Mouse (Mus musculus): ENCODE measurements around the gene Scrn1. TPM values are rescaled to one million over a fixed set of nuclear protein-coding genes. Genes with fewer than 3 reads are reported as not detected.
A peak's percentile ranks its signal among the peaks of the same experiment; 100 is the strongest.

Scrn1 gene
- total RNA-seq, 2 experiments from 2014 or later, result 18.1 to 27.5 TPM

DNA sequence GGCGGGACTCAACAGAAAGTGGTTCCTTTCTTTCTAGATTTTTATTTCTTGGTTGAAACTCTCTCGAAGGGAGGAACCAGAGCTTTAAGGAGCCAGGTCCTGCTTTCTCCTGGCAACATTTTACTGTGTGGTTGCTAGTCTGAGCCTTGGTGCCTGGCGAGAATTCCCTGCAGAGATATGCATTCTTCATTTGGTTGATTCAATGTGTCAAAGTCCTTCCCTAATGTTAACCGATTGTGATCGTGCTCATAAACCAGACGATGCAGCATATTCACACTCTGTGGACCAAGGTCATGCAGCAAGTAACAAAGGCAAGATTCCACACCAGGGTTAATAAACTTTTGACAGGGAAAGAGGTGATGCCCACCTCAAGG lies 244 bp upstream of the Scrn1 start:
- DNase-seq, result no peak

DNA sequence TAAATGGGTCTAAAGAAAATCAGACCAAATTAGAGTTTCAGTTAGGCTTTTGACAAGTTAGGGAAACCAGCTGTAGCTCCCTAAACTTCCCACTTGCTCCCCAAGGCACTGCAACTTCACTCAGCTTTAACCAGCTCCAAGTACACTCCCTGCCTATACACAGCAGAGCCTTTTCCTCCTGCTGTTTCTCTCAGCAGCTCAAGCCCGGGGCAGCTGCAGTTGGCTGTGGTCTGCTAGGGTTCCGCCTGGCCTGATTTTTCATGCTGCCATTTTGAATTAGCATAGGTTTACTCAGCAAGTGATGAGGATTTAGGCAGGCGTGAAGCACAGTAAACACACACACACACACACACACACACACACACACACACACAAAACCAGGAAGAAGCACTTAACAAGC lies 1.3 kb downstream of the Scrn1 start:
- no peak for DNase-seq

DNA sequence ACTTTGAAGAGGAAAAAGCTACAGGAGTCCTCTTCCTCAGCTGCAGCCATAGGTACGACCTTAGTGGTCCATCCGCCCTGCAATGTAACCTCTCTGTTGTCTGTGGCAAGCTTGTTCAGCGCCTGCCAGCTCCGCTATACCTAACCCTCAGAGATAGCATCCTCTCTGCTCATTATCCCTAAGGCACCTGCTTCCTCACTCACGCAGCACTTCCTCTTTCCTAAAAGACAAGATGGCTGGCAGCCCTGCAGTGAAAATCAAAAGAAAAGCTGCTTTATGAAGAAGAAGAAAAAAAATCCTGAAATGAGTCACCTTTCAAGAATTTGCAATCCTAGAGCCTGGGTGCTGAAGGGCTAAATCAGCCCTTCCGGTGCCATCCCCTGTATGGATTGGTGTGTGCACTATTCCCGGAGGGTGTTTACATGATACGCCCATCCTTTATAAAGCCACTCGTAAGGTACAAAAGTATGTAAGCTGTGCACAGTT lies 1.7 kb downstream of the Scrn1 start:
- no peak for DNase-seq

DNA sequence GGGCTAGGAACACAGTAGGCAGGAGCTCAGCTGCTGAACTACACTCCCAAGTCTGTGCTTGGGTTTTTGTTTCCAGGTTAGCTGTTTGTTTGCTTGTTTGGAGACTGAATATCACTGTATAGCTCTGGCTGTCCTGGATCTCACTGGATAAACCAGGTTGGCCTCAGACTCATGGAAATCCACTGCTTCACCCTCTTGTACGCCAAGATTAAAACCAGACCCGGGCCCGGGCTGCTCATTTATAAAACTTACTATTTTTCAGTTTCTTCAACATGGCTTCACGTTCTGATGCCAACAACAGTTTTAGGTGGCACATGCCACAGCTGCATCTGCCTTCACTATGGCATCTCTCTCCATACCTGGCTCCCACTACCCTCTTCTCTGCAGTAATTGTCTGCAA lies 2.7 kb downstream of the Scrn1 start:
- DNase-seq, result no peak

- no peak for DNase-seq
Measured at GRCm38 (mm10) chr6:54562018-54562809, 4.1 kb downstream of the Scrn1 start.

DNA sequence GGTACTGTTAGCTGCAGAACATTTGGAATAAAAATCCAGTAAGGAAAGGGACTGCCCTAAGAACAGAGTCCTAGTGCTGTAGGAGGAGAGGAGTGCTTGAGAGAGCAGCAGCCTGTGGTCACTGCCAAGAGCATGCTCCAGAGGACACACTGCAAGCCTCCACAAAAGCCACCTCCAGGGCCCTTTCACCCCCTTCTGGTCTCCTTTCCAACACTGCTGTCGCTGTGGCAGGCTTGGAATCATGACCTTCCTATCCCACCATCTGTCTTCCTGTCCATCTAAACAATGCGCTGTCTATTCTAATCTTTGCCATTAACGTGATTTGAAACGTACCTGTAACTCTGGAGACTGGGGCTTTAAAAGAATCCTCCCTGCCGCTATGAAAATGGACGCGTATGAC lies 7.8 kb downstream of the Scrn1 start:
- DNase-seq, result no peak

- DNase-seq, result no peak
Measured at GRCm38 (mm10) chr6:54557671-54558070, 8.6 kb downstream of the Scrn1 start.

GRCm38 (mm10) chr6:54555816-54556215 lies 10.5 kb downstream of the Scrn1 start:
- no peak for DNase-seq

GRCm38 (mm10) chr6:54554341-54555110 lies 11.8 kb downstream of the Scrn1 start:
- DNase-seq, result no peak

- DNase-seq, result no peak
Measured at GRCm38 (mm10) chr6:54553632-54554031, 12.7 kb downstream of the Scrn1 start.

GRCm38 (mm10) chr6:54552721-54553413 lies 13.4 kb downstream of the Scrn1 start:
- no peak for DNase-seq

DNA sequence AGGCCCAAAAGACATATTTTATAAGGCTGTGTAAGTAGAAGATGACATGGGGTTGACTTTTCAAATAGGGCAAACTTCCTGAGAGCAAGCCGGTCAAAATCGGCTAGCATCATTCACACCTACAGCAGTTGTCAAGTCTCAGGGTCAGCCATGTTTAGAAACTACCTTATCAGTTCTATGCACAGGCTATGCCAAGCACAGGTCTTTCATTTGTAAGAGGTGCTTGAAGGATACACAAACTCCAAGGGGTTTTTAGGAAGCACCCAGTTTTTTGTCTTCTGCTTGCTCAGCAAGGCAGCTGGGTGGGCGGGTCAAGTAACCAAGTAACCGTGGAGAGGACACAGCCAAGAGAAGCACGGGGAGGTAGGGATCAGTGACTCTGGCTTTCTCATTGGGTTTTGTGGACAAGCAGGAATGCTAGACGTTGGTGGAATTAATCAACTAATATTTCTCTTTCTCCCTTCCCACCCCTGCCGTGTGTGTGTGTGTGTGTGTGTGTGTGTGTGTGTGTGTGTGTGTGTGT lies 15.4 kb downstream of the Scrn1 start:
- no peak for DNase-seq

DNA sequence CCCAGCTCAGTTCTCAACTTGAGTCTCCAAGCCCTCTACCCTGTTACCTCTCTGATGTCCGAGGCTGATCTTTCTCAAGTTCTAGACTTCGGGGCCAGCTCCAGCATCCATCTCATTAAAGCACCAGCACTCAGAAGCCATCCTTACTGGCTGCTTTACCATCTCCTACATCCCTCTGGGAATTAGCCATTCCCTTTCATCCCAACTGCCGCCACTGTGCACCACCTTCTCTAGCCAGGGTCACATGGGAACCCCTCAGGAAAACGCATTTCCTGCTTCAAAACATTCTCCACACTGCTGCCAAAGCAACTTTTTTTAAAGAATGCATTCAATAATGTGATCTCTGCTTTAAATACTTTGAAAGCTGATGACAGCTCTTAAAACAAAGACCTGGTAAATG lies 17.0 kb downstream of the Scrn1 start:
- no peak for DNase-seq

DNA sequence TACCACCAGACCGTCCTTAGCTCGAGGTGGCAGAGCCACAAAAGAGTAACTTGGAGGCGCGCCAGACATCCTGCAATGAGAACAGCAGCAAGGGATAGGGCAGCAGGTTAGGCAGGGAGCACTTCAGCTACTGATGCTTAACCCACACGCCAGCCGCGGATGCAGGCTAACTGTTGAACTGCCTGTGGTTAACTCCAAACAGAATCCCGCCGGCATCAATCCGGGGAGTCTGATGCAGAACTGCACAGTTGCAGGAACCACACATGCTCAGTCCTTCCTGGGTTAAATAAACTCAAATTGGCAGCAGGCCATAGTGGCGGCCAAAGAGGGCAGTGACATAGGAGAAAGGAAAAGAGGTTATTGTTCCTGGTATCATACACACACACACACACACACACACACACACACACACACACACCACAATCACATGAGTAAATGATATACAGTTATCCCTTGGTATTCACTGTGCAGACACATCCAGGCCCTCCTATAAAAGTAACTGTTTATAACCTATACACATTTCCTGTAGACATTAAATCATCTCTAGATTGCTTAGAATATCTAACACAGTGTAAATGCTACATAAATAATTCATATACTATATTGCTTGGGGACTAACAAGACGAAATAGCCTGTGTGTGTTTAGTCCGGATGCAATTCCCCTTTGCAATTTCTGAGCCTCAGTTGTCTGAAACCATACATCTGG lies 17.8 kb downstream of the Scrn1 start:
- peak; percentile 45 for DNase-seq

- no peak for DNase-seq
Measured at GRCm38 (mm10) chr6:54543646-54544045, 22.6 kb downstream of the Scrn1 start.

- no peak for DNase-seq
Measured at GRCm38 (mm10) chr6:54542836-54543235, 23.5 kb downstream of the Scrn1 start.

DNA sequence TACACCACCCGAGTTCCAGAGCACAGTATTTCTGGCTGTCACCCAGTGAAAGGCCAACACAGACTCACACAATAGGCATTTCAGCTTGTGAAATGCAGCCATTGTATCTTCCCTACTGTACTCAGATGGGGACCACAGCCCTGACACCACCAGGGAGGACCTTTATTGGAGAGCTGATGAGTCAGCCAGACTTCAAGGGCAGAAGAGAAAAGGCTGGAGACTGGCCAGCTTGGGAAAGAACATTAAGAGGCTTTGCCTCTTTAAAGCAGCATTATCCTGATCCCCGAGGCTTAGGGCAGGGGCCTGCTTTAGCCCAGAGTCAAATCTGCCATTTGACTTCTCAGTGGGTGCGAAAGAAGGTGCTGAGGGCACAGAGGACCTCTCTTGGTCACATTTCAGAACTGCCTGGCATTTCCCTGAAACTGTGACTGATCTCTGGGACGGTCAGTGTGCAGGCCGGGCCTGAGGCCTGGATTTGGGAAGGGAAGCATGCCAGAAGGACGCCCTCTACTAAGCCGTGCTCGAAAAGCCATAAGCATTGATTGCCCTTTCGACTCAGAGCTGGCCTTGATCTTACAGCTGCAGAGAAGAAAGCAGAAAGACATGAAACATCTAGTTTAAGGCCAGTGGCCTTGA lies 25.9 kb downstream of the Scrn1 start:
- peak; percentile 79 for DNase-seq

DNA sequence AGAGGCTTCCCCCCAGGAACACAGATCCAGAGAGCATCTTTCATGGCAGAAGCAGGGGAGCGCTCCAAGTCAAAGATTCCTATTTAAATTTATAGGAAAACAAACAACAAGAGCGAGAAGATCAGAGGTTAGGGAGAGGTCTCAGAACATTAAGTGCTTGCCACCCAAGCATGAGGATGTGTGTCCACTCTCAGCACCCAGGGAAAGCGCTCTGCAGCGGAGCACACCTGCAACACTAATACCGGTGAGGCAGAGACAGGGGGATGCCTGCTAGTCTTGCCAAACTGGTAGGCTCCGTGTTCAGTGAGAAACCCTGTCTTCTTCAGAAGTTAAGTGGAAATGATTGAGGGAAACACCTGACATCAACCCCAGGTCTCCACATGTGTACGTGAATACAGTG lies 26.9 kb downstream of the Scrn1 start:
- no peak for DNase-seq

DNA sequence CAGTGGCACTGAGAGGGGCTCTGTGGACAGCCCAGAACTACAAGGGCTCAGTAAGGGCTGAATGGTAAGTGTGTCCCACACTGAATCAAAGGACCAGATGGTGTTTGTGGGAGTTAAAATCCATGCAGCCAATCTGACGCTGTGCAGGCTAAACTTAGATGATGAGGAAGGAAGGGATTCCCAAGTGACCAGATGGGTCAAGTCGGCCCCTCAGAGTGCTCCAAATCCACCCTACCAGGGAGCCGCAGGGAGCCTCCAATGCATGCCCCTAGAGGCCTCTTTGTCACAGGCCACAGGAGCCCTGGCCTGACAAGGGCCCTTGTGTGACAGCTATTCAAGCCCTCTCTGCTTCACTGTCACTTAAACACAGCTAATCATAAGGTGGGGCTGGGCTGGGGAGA lies 27.5 kb downstream of the Scrn1 start:
- DNase-seq, result no peak

GRCm38 (mm10) chr6:54537053-54537452 lies 29.2 kb downstream of the Scrn1 start:
- no peak for DNase-seq

DNA sequence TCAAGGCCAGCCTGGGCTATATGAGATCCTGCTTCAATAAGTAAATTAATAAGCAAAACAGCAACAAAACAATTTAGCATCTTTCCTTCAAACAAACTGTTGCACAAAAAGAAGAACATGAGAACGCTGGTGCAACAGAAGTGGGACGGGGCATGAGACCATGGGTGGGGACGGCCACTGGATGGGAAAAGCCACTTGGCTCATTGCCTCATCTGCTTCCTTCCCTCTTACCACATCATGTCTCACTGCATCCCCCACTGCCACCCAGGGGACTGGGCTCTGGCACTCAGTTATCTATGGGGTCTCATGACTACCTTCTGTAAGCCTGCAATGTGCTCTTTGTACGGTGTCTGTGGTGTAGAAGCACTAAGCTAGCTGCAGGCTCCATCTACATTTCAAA lies 30.8 kb downstream of the Scrn1 start:
- DNase-seq, result no peak

- DNase-seq, result no peak
Measured at GRCm38 (mm10) chr6:54531048-54531481, 35.2 kb downstream of the Scrn1 start.

All from adrenal gland, postnatal 10 days (tissue).